Mouse (Mus musculus): Measurements from ENCODE around the gene Tnfaip8l3. TPM values are rescaled to one million over a fixed set of nuclear protein-coding genes. Genes with fewer than 3 reads are reported as not detected.
"Not testable (repeated sequence)": the region's sequence is repeated elsewhere in the genome, so short reads cannot be mapped to it uniquely, and the experiment has no call there.

Tnfaip8l3 gene
- polyA plus RNA-seq, 2 experiments = 0.13 to 0.14 TPM

DNA sequence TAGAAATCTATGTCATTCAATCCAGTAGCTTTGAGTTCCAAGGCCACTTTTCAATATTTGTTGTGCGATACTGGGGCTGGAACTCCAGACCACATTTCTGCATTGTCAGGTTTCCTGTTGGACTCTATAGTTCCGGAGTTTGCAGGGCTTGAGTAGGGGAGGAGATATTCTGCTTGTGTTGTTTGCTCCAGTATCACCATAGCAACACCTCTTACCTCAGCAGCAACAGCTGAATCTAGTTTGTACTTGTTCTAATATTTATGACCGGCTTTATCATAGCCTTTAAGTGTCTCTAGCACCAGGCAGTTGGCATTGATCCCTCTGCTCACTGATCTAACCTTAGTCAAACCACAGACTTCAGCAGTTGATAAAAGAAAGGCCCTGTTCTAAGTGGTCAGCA lies 45.4 kb downstream of the Tnfaip8l3 start:
- 50% methylated on average over 3 of the region's 3 CpGs for WGBS (ENCODE audit: insufficient replicate concordance)
- H3K27ac ChIP-seq = no peak overlapping the region
- DNase-seq (ENCODE audit: low read depth in 3 of 3, low spot score in 3 of 3) (no peak), ATAC-seq (ENCODE audit: insufficient read depth) (no peak)
- no peak overlapping the region for H3K4me2 ChIP-seq (ENCODE audit: low read depth)
- H3K27me3 ChIP-seq (ENCODE audit: control insufficient read depth, insufficient read depth, low read length) = no peaks in the 10 kb centered on the region
- H3K4me1 ChIP-seq (replicated peaks; ENCODE audit: control insufficient read depth in 2 of 2, insufficient read depth in 2 of 2, low read length in 1 of 2) = no peaks in the 10 kb centered on the region
- H3K4me3 ChIP-seq (ENCODE audit: insufficient read depth in 1 of 2, low read depth in 2 of 2, low read length in 2 of 2) = no peak overlapping the region
- H3K9me3 ChIP-seq (ENCODE audit: control insufficient read depth, low read length) = no peaks in the 10 kb centered on the region
- no peak for TF ChIP-seq EP300 (IDR thresholded peaks at IDR 0.05; ENCODE audit: low read depth)
- TF ChIP-seq CTCF (IDR thresholded peaks at IDR 0.05; ENCODE audit: low read depth) = no peak
- H3K36me3 ChIP-seq (replicated peaks; ENCODE audit: control insufficient read depth, insufficient read depth, low read depth) = no peaks in the 10 kb centered on the region
- H3K9ac ChIP-seq (replicated peaks) = no peak overlapping the region

DNA sequence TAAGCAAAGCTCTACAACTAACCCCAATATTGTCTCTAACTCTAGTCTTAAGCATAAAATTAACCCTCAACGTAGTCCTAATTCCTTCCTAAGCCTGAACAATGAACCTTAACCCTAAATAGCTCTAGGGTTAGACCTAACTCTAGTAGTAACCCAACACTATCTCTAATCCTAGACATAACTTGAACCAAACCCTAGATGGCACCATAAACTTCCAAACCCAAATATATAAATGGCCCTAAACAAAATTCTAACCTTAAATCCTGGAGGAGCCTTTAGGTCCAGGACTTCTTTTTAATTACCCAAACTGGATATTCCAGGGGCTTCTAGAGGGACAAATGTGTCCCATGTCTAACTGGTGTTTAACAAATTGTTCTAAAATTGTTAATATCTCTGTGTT lies 73.7 kb downstream of the Tnfaip8l3 start:
- WGBS (ENCODE audit: insufficient replicate concordance) = 56% methylated on average over 1 of the region's 1 CpGs
- no peaks in the 10 kb centered on the region for H3K36me3 ChIP-seq (replicated peaks; ENCODE audit: control insufficient read depth, insufficient read depth, low read depth)
- no peaks in the 10 kb centered on the region for H3K4me1 ChIP-seq (replicated peaks; ENCODE audit: control insufficient read depth in 2 of 2, insufficient read depth in 2 of 2, low read length in 1 of 2)
- TF ChIP-seq EP300 (IDR thresholded peaks at IDR 0.05; ENCODE audit: low read depth) (no peak), CTCF (IDR thresholded peaks at IDR 0.05; ENCODE audit: low read depth) (no peak)
- H3K9me3 ChIP-seq (ENCODE audit: control insufficient read depth, low read length) = no peaks in the 10 kb centered on the region
- DNase-seq (ENCODE audit: low read depth in 3 of 3, low spot score in 3 of 3) = no peak
- ATAC-seq (ENCODE audit: insufficient read depth) = no peak
- no peak overlapping the region for H3K9ac ChIP-seq (replicated peaks)
- H3K27ac ChIP-seq = no peak overlapping the region
- H3K4me2 ChIP-seq (ENCODE audit: low read depth) = no peak overlapping the region
- no peak overlapping the region for H3K4me3 ChIP-seq (ENCODE audit: insufficient read depth in 1 of 2, low read depth in 2 of 2, low read length in 2 of 2)
- H3K27me3 ChIP-seq (ENCODE audit: control insufficient read depth, insufficient read depth, low read length) = no peaks in the 10 kb centered on the region

- H3K9me3 ChIP-seq (ENCODE audit: control insufficient read depth, low read length); H3K27me3 ChIP-seq (ENCODE audit: control insufficient read depth, insufficient read depth, low read length); ATAC-seq (ENCODE audit: insufficient read depth); H3K4me2 ChIP-seq (ENCODE audit: low read depth); H3K4me3 ChIP-seq (ENCODE audit: insufficient read depth in 1 of 2, low read depth in 2 of 2, low read length in 2 of 2); H3K27ac ChIP-seq; H3K36me3 ChIP-seq (replicated peaks; ENCODE audit: control insufficient read depth, insufficient read depth, low read depth); H3K9ac ChIP-seq (replicated peaks); H3K4me1 ChIP-seq (replicated peaks; ENCODE audit: control insufficient read depth in 2 of 2, insufficient read depth in 2 of 2, low read length in 1 of 2); DNase-seq (ENCODE audit: low read depth in 3 of 3, low spot score in 3 of 3): not testable (repeated sequence)
Measured at GRCm38 (mm10) chr9:53992567-53992966, 75.6 kb downstream of the Tnfaip8l3 start.

GRCm38 (mm10) chr9:53990921-53991320 lies 77.3 kb downstream of the Tnfaip8l3 start:
- H3K9ac ChIP-seq (replicated peaks) = no peak overlapping the region
- no peaks in the 10 kb centered on the region for H3K27me3 ChIP-seq (ENCODE audit: control insufficient read depth, insufficient read depth, low read length)
- no peak for ATAC-seq (ENCODE audit: insufficient read depth)
- whole genome bisulfite sequencing (ENCODE audit: insufficient replicate concordance) = 1% methylated on average over 3 of the region's 3 CpGs
- TF ChIP-seq EP300 (IDR thresholded peaks at IDR 0.05; ENCODE audit: low read depth) = no peak
- TF ChIP-seq CTCF (IDR thresholded peaks at IDR 0.05; ENCODE audit: low read depth) = peak; percentile 72
- peak in 2 of 3 experiments; percentile 9 to 33 for DNase-seq (ENCODE audit: low read depth in 3 of 3, low spot score in 3 of 3)
- no peaks in the 10 kb centered on the region for H3K9me3 ChIP-seq (ENCODE audit: control insufficient read depth, low read length)
- H3K4me3 ChIP-seq (ENCODE audit: insufficient read depth in 1 of 2, low read depth in 2 of 2, low read length in 2 of 2) = no peak overlapping the region
- H3K36me3 ChIP-seq (replicated peaks; ENCODE audit: control insufficient read depth, insufficient read depth, low read depth) = no peaks in the 10 kb centered on the region
- no peaks in the 10 kb centered on the region for H3K4me1 ChIP-seq (replicated peaks; ENCODE audit: control insufficient read depth in 2 of 2, insufficient read depth in 2 of 2, low read length in 1 of 2)
- H3K27ac ChIP-seq = no peak overlapping the region
- no peak overlapping the region for H3K4me2 ChIP-seq (ENCODE audit: low read depth)

DNA sequence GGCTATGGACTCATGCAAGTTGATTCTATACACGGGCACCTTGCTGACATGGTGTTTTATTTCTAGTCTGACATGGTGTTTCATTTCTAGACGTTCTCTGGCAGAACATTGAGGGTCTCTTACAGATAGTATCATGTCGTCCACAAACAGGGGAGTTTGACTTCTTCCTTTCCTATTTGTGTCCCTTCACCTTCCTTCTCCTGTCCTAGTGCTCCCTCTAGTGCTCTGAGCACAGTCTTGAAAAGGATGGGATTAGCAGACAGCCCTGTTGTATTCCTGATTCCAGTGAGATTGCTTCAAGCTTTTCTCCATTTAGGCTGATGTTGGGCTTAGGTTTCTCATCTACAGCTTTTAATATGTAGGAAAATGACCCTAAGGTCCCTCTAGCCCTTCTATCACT lies 81.2 kb downstream of the Tnfaip8l3 start:
- Histone ChIP-seq H3K27me3 (ENCODE audit: control insufficient read depth, insufficient read depth, low read length) (no peaks in the 10 kb centered on the region), H3K9ac (replicated peaks) (no peak overlapping the region), H3K27ac (no peak overlapping the region), H3K9me3 (ENCODE audit: control insufficient read depth, low read length) (no peaks in the 10 kb centered on the region), H3K4me3 (ENCODE audit: insufficient read depth in 1 of 2, low read depth in 2 of 2, low read length in 2 of 2) (no peak overlapping the region), H3K4me1 (replicated peaks; ENCODE audit: control insufficient read depth in 2 of 2, insufficient read depth in 2 of 2, low read length in 1 of 2) (no peaks in the 10 kb centered on the region), H3K4me2 (ENCODE audit: low read depth) (no peak overlapping the region), H3K36me3 (replicated peaks; ENCODE audit: control insufficient read depth, insufficient read depth, low read depth) (no peaks in the 10 kb centered on the region)
- DNase-seq (ENCODE audit: low read depth in 3 of 3, low spot score in 3 of 3) = no peak
- WGBS (ENCODE audit: insufficient replicate concordance) = 19% methylated on average over 3 of the region's 3 CpGs
- TF ChIP-seq EP300 (IDR thresholded peaks at IDR 0.05; ENCODE audit: low read depth) (no peak), CTCF (IDR thresholded peaks at IDR 0.05; ENCODE audit: low read depth) (peak; percentile 16; the same call in 1 of the 2 replicates)
- ATAC-seq (ENCODE audit: insufficient read depth) = no peak

DNA sequence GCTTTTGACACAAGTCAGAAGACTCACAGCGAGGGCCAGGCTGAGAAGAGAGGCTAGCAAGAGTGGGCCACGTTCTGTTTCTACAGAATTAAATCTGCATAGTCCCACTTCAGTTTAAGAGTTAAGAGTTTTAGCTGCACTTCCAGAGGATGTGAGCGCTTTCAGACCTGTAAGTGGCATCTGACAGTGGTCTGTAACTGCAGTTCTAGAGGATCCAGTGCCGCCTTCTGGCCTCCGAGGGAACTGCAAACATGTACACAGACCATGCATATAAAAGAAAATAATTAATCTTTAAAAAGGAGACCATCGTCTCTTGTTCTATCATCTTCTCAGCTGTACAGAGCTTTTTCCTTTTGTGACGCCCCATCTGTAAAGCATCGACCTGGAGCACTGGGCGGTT lies 83.3 kb downstream of the Tnfaip8l3 start:
- H3K4me2 ChIP-seq (ENCODE audit: low read depth) = no peak overlapping the region
- H3K27ac ChIP-seq = no peak overlapping the region
- DNase-seq (ENCODE audit: low read depth in 3 of 3, low spot score in 3 of 3) = no peak
- H3K9ac ChIP-seq (replicated peaks) = no peak overlapping the region
- H3K4me1 ChIP-seq (replicated peaks; ENCODE audit: control insufficient read depth in 2 of 2, insufficient read depth in 2 of 2, low read length in 1 of 2) = no peaks in the 10 kb centered on the region
- no peaks in the 10 kb centered on the region for H3K27me3 ChIP-seq (ENCODE audit: control insufficient read depth, insufficient read depth, low read length)
- H3K36me3 ChIP-seq (replicated peaks; ENCODE audit: control insufficient read depth, insufficient read depth, low read depth) = no peaks in the 10 kb centered on the region
- no peak overlapping the region for H3K4me3 ChIP-seq (ENCODE audit: insufficient read depth in 1 of 2, low read depth in 2 of 2, low read length in 2 of 2)
- TF ChIP-seq CTCF (IDR thresholded peaks at IDR 0.05; ENCODE audit: low read depth) = peak; percentile 56
- no peak for TF ChIP-seq EP300 (IDR thresholded peaks at IDR 0.05; ENCODE audit: low read depth)
- H3K9me3 ChIP-seq (ENCODE audit: control insufficient read depth, low read length) = no peaks in the 10 kb centered on the region
- 29% methylated on average over 9 of the region's 9 CpGs for WGBS (ENCODE audit: insufficient replicate concordance)
- ATAC-seq (ENCODE audit: insufficient read depth) = no peak
